Mouse (Mus musculus) forebrain, embryonic 16.5 days (tissue): Measurements from ENCODE around the gene Cntnap2. TPM values are rescaled to one million over a fixed set of nuclear protein-coding genes. Genes with fewer than 3 reads are reported as not detected.

Source experiments
- ATAC-seq: fragments of 200-750 bp; cut with Nextera tagmentation; 2 replicates; pipeline ENCODE4 v1.8.0; 2017; ENCODE audit warnings: mild to moderate bottlenecking, moderate library complexity
- H3K27ac ChIP-seq: fragments of 300-500 bp; sonication (generic); 2 replicates; pipeline ENCODE4 v1.5.1; 2014; ENCODE audit warnings: low read length, control low read depth
- H3K27me3 ChIP-seq: fragments of 300-500 bp; sonication (generic); replicated peaks from 2 replicates; pipeline ENCODE4 v1.6.1; 2014; ENCODE audit warnings: low read length; ENCODE audit not compliant: control insufficient read depth, insufficient read depth
- H3K36me3 ChIP-seq: fragments of 300-500 bp; sonication (generic); 2 replicates; pipeline ENCODE4 v1.6.1; 2014; ENCODE audit not compliant: control insufficient read depth, insufficient read depth
- H3K4me1 ChIP-seq: fragments of 300-500 bp; sonication (generic); replicated peaks from 2 replicates; pipeline ENCODE4 v1.6.1; 2014; ENCODE audit warnings: low read length; ENCODE audit not compliant: control insufficient read depth, insufficient read depth
- H3K4me2 ChIP-seq: fragments of 300-500 bp; sonication (generic); 2 replicates; pipeline ENCODE4 v1.6.1; 2014; ENCODE audit warnings: mild to moderate bottlenecking, low read length, control low read depth
- H3K4me3 ChIP-seq: fragments of 300-500 bp; sonication (generic); replicated peaks from 2 replicates; pipeline ENCODE4 v1.5.1; 2014; ENCODE audit warnings: mild to moderate bottlenecking, low read length, control low read depth
- H3K9ac ChIP-seq: fragments of 300-500 bp; sonication (generic); replicated peaks from 2 replicates; pipeline ENCODE4 v1.6.1; 2014; ENCODE audit warnings: low read depth, low read length, control low read depth
- H3K9me3 ChIP-seq: fragments of 300-500 bp; sonication (generic); 2 replicates; pipeline ENCODE4 v1.6.1; 2016; ENCODE audit warnings: low read length; ENCODE audit not compliant: control insufficient read depth
- WGBS: fragments of 180-500 bp; shearing (Covaris S2); extraction: QIAGEN DNeasy Blood & Tissue Kit; methylation state at CpG from one replicate; pipeline ENCODE4 v1.1.7; 2014; 5-methylcytosine and 5-hydroxymethylcytosine counted together
- polyA plus RNA-seq: library from polyadenylated mRNA; unstranded; fragments of >200 nt; fragmentation: Nextera tagmentation; extraction: Ambion mirVana; gene quantifications from 2 replicates; pipeline ENCODE4 v1.2.1, GENCODE M21; 2015

Gene Cntnap2
- polyA plus RNA-seq, 1 experiment from 2014 or later = 72.7 TPM

DNA sequence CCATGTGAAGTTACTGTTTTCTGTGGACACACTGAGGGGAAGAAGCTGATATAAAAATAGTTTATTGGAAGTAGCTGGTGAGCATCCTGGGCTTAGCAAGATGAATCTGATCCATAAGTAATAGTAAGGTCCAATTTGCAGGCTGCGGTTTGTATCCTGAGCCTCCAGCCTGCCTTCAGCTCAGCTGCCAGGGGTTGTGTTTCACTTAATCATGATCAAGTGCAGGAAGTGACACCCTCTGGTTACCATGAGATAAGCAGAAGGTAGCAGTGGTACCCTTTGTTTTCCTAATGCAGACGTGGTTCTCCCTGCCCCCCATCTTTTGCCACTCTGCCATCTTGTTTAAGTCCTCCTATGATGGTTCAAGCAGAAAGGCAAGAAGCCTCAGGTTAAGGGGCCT, 1181.2 kb downstream of the Cntnap2 start:
- no peaks in the 10 kb centered on the region for H3K36me3 ChIP-seq
- H3K4me2 ChIP-seq = no peak overlapping the region
- no peak overlapping the region for H3K9ac ChIP-seq
- no peak overlapping the region for H3K27ac ChIP-seq
- no peak overlapping the region for H3K4me3 ChIP-seq
- no peaks in the 10 kb centered on the region for H3K4me1 ChIP-seq
- WGBS = 69% methylated on average over 2 of the region's 2 CpGs
- no peaks in the 10 kb centered on the region for H3K27me3 ChIP-seq
- H3K9me3 ChIP-seq = no peaks in the 10 kb centered on the region
- ATAC-seq = no peak

DNA sequence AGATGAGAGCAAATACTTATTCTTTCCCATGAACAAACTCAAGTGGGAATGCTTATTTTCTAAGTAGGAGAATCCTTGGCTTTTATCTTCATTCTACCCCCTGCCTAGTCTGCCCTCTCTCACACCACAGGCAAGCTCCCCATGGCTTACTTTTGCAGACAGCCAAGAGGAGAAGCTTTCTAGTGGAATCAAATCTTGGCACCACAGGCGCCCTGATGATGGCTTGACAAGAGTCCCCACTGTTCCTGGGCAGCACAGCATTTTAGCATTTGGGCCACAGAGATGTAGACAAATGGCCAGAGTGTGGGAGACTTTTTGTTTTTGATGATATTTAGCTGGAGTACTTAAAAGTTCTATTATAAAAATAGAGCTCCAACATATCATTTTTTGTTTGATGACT, 1204.0 kb downstream of the Cntnap2 start:
- 16% methylated on average over 1 of the region's 1 CpGs for WGBS
- Histone ChIP-seq H3K9ac (no peak overlapping the region), H3K36me3 (no peaks in the 10 kb centered on the region), H3K9me3 (no peaks in the 10 kb centered on the region), H3K4me1 (no peaks in the 10 kb centered on the region), H3K27me3 (no peaks in the 10 kb centered on the region), H3K4me2 (no peak overlapping the region), H3K4me3 (no peak overlapping the region), H3K27ac (no peak overlapping the region)
- no peak for ATAC-seq

DNA sequence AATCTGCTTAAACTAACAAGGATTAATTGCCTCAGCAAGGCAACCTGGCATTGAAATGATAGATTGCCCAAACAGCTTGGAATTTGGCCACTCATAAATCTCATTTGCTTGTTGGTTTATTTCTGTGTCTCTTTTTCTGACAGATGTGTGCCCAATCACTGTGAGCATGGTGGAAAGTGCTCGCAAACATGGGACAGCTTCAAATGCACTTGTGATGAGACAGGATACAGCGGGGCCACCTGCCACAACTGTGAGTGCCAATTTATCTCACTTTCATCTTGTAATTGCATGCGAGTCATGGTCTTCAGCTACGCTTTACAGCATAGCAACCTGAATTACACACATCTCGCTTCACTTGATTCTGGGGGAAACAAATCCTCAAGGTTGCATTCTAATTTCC, 1287.8 kb downstream of the Cntnap2 start:
- Histone ChIP-seq H3K4me1 (no peaks in the 10 kb centered on the region), H3K9me3 (no peaks in the 10 kb centered on the region), H3K27ac (no peak overlapping the region), H3K9ac (no peak overlapping the region), H3K36me3 (no peaks in the 10 kb centered on the region), H3K4me2 (no peak overlapping the region), H3K4me3 (no peak overlapping the region), H3K27me3 (no peaks in the 10 kb centered on the region)
- 60% methylated on average over 5 of the region's 5 CpGs for WGBS
- peak; percentile 61 for ATAC-seq

DNA sequence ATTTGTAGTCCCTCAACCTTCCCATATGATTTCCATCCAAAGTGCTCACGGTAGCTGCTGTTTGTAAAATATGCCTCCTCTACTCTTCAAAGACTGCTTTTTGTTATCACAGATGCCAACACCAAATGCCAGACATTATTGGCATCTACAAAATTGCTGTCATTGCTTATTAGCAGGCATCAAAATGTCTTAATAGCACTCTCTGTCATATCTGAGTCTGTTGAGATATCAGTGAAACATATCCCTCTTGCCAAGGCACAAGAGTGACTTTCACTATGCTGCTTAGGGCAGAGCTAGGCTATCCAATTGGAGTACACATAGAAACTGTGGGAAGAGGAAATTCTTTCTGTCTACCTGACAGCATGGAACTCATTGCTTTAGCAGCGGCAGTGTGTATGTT, 1301.9 kb downstream of the Cntnap2 start:
- peak; percentile 70 for ATAC-seq
- 66% methylated on average over 2 of the region's 2 CpGs for WGBS

DNA sequence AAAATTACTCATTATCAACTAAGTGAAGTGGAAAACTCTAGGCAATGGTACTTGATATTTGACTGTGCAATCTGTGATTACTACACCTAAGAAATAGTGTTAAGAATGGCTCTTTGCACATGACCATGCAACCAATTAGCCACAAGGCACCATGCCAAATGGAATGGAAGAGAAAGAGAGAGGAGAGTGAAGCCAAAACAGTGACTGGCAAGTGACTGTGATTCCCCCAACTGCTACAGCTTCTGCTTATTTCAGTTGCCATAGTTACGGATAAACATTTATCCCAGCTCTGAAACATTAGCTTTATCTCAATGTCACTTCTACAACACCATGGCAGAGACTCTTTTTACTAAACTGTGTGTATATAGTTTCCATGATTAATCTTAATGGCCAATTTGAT, 1303.0 kb downstream of the Cntnap2 start:
- Histone ChIP-seq H3K27ac (no peak overlapping the region), H3K4me1 (0 out of 2 replicates have a peak, but pooled peaks cover 3% of the 10 kb centered on the region)
- peak; percentile 93 for ATAC-seq

More for the DNA sequence above, 1301.9 kb downstream of the Cntnap2 start:
- 0 out of 2 replicates have a peak, but pooled peaks cover 3% of the 10 kb centered on the region for H3K4me1 ChIP-seq
- no peak overlapping the region for H3K27ac ChIP-seq
- H3K9me3 ChIP-seq = no peaks in the 10 kb centered on the region
- H3K27me3 ChIP-seq = no peaks in the 10 kb centered on the region
- H3K4me2 ChIP-seq = no peak overlapping the region
- H3K36me3 ChIP-seq = no peaks in the 10 kb centered on the region
- no peak overlapping the region for H3K9ac ChIP-seq
- no peak overlapping the region for H3K4me3 ChIP-seq

DNA sequence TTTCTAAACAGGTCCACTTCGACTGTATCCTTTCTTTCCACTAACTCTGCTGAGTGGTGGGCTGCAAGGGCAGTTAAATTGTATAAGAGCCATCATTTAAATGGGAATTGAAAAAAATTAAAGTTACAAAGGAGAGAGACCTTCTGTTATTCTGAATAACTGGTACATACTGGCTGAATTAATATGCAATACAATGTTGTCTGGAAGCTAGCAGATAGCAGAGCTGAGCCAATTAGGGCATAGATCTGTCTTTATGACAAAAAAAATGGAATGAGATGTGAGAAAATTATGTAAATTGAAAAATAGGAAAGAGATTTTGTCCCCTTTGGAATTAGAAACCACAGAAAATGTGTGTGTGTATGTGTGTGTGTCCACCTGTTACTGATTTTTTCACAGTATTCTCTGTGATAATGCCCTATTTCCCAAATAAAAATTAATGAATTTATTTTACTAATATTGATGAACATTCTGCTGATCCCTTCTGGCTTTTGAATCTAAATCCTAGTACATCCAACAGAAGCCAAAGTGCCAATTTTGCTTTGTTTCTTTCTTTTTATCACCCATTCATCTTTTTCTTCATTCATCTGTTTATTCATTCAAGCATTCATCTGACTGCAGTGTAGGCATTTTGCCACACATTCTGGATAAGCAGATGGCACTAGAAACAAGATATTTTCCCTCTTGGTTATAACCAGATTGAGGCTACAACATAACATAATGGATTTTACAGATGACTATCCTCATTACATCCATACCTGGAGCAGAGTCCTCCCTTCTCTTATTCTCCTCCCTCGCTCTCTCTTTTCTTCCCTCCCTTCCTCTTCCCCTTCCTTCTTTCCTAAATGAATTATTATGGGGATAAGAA, 1339.8 kb downstream of the Cntnap2 start:
- Histone ChIP-seq H3K4me1 (no peaks in the 10 kb centered on the region), H3K27me3 (no peaks in the 10 kb centered on the region), H3K4me2 (no peak overlapping the region), H3K9ac (no peak overlapping the region), H3K4me3 (no peak overlapping the region), H3K36me3 (no peaks in the 10 kb centered on the region), H3K27ac (0 out of 2 replicates have a peak overlapping the region, but pooled peaks have one; percentile 11), H3K9me3 (no peaks in the 10 kb centered on the region)
- ATAC-seq = peak; percentile 92
- 64% methylated on average over 2 of the region's 2 CpGs for WGBS

More for the DNA sequence above, 1303.0 kb downstream of the Cntnap2 start:
- WGBS = 68% methylated on average over 1 of the region's 1 CpGs
- H3K9ac ChIP-seq = no peak overlapping the region
- H3K4me3 ChIP-seq = no peak overlapping the region
- no peaks in the 10 kb centered on the region for H3K9me3 ChIP-seq
- no peaks in the 10 kb centered on the region for H3K36me3 ChIP-seq
- no peak overlapping the region for H3K4me2 ChIP-seq
- H3K27me3 ChIP-seq = no peaks in the 10 kb centered on the region

DNA sequence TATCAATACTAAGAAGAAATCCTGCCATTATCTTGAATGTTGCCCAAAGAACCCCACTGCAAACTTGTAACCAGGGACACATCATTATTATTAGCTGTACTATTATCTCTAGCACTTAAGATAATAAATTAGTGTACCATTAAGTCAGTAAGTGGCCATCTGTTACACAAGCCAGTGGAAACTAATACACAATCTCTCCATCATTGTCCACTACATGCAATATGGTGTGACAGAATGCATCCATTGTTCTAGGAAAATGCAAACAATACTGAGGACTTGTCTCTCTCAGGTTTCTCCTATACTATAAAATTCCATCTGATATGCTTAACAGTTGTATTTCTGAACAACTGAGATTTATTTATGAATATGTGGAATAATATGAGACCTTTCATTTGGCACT, 1355.0 kb downstream of the Cntnap2 start:
- Histone ChIP-seq H3K4me3 (no peak overlapping the region), H3K27ac (no peak overlapping the region), H3K27me3 (no peaks in the 10 kb centered on the region), H3K4me2 (no peak overlapping the region), H3K4me1 (no peaks in the 10 kb centered on the region), H3K9ac (no peak overlapping the region), H3K36me3 (no peaks in the 10 kb centered on the region), H3K9me3 (no peaks in the 10 kb centered on the region)
- ATAC-seq = no peak

DNA sequence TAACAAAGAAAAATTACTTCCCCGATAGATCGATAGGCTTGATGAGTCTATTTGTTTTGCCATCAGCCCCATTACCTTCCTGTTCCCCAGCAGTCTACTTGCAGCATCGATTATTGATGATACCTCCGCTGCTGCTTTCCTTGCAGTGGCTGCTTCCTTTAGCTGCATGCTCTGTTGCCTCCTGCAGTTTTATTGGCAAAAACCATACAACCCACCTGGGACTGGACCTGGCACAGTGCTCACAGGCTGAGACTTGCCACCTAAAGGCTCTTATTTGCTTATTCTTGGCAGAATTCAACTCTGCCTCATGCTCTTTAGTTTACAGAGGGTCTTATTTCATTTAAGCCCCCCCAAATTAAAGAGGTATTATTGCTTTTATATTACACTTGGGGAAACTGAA, 1355.4 kb downstream of the Cntnap2 start:
- ATAC-seq = no peak
- no peak overlapping the region for H3K27ac ChIP-seq
- H3K9ac ChIP-seq = no peak overlapping the region
- H3K27me3 ChIP-seq = no peaks in the 10 kb centered on the region
- no peak overlapping the region for H3K4me2 ChIP-seq
- WGBS = 91% methylated on average over 4 of the region's 4 CpGs
- no peak overlapping the region for H3K4me3 ChIP-seq
- no peaks in the 10 kb centered on the region for H3K9me3 ChIP-seq
- H3K36me3 ChIP-seq = no peaks in the 10 kb centered on the region
- H3K4me1 ChIP-seq = no peaks in the 10 kb centered on the region

DNA sequence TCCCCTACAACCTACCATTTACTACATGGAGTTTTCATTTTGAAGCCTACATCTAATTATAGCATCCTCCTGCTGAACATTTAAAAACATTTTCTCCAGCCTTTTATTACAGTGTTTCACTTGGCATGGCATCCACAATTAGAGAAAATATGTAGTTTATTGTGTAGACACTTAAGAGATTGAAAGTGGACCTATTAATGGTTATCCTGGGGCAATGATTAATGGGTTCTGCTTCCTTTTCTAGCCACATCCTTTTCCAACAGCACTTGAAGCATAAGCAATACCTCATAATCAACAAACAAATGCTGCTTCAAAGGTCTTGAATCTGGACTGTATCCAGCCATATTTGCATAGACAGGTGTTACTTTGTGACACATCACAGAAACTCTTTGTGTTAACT, 1360.7 kb downstream of the Cntnap2 start:
- Histone ChIP-seq H3K36me3 (no peaks in the 10 kb centered on the region), H3K9ac (no peak overlapping the region), H3K27ac (no peak overlapping the region), H3K9me3 (no peaks in the 10 kb centered on the region), H3K4me1 (no peaks in the 10 kb centered on the region), H3K4me2 (no peak overlapping the region), H3K4me3 (no peak overlapping the region), H3K27me3 (no peaks in the 10 kb centered on the region)
- peak; percentile 49; the same call in 1 of the 2 replicates for ATAC-seq
